Mouse (Mus musculus): ENCODE measurements around the gene Spock1.
"Not testable (repeated sequence)": the region's sequence is repeated elsewhere in the genome, so short reads cannot be mapped to it uniquely, and the experiment has no call there.

The Spock1 gene

GRCm38 (mm10) chr13:57484426-57485168 is 423.5 kb downstream of the Spock1 start:
- DNase-seq (ENCODE audit: low spot score): no peak

- DNase-seq (ENCODE audit: low spot score): peak; percentile 46
These were observed 431.4 kb downstream of the Spock1 start for GRCm38 (mm10) chr13:57476700-57477099.

GRCm38 (mm10) chr13:57474068-57474467 is 434.1 kb downstream of the Spock1 start:
- DNase-seq (ENCODE audit: low spot score): no peak

- DNase-seq (ENCODE audit: low spot score): not testable (repeated sequence)
These were observed 437.2 kb downstream of the Spock1 start for GRCm38 (mm10) chr13:57470922-57471321.

- no peak for DNase-seq (ENCODE audit: low spot score)
These were observed 448.2 kb downstream of the Spock1 start for GRCm38 (mm10) chr13:57459978-57460377.

- DNase-seq (ENCODE audit: low spot score): peak; percentile 12
These were observed 457.8 kb downstream of the Spock1 start for GRCm38 (mm10) chr13:57450189-57450821.

- DNase-seq (ENCODE audit: low spot score): no peak
These were observed 459.2 kb downstream of the Spock1 start for GRCm38 (mm10) chr13:57448906-57449305.

GRCm38 (mm10) chr13:57444977-57445376 is 463.2 kb downstream of the Spock1 start:
- no peak for DNase-seq (ENCODE audit: low spot score)

GRCm38 (mm10) chr13:57440111-57440510 is 468.0 kb downstream of the Spock1 start:
- no peak for DNase-seq (ENCODE audit: low spot score)

- no peak for DNase-seq (ENCODE audit: low spot score)
These were observed 472.4 kb downstream of the Spock1 start for GRCm38 (mm10) chr13:57435726-57436220.

- DNase-seq (ENCODE audit: low spot score): no peak
These were observed 474.3 kb downstream of the Spock1 start for GRCm38 (mm10) chr13:57433848-57434247.

- no peak for DNase-seq (ENCODE audit: low spot score)
These were observed 476.3 kb downstream of the Spock1 start for GRCm38 (mm10) chr13:57431815-57432214.

GRCm38 (mm10) chr13:57428840-57429239 is 479.3 kb downstream of the Spock1 start:
- DNase-seq (ENCODE audit: low spot score): no peak

- no peak for DNase-seq (ENCODE audit: low spot score)
These were observed 489.4 kb downstream of the Spock1 start for GRCm38 (mm10) chr13:57418781-57419180.

GRCm38 (mm10) chr13:57414716-57415115 is 493.4 kb downstream of the Spock1 start:
- DNase-seq (ENCODE audit: low spot score): no peak

- no peak for DNase-seq (ENCODE audit: low spot score)
These were observed 500.5 kb downstream of the Spock1 start for GRCm38 (mm10) chr13:57407666-57408065.

- no peak for DNase-seq (ENCODE audit: low spot score)
These were observed 505.7 kb downstream of the Spock1 start for GRCm38 (mm10) chr13:57402386-57402785.

GRCm38 (mm10) chr13:57372141-57372700 is 535.9 kb downstream of the Spock1 start:
- no peak for DNase-seq (ENCODE audit: low spot score)
